Mouse (Mus musculus) leukemia stem cell, adult 10-12 weeks (primary cell): ENCODE results near the gene Tspyl3. TPM values are rescaled to one million over a fixed set of nuclear protein-coding genes. Genes with fewer than 3 reads are reported as not detected.

ENCODE experiments used
- polyA plus RNA-seq: library from polyadenylated mRNA; stranded (reverse); fragments of >175 nt; gene quantifications from 2 replicates; pipeline ENCODE4 v1.2.3, GENCODE M21; 2012; ENCODE audit warnings: low replicate concordance

Gene Tspyl3
- polyA plus RNA-seq = 4.2 and 6.9 TPM in 2 replicates

DNA sequence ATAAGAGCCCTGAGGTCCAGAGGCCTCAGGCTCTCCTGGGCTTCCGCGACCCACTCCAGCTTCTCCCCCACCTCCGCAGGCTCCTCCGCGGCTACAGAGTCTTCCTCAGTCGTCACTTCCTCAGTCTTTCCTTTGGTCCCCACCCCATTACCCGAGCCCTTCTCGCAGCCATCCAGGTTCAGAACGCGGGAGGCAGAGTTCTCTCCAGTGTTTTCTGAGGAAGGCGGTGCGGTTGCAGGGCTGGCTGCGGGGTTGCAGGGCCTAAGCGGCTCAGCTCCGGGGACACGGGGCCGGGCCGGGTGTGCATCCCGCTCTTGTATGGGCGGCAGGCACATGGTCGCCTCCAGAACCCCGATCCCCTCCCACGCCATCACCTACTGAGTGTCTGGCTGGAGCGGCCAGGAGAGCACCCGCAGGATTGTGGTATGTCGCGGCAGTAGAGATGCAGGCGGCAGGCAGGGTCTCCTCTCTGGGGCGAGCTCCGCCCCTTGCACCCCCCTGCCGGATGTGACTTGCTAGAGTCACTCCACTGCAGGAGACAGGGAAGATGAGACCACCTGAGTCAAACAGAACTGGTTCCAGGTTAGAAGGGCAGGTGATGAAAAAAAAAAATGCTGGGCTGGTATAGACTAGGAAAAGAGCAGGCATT lies at the start of gene Tspyl3:
Gene Tspyl3, minus strand, starts transcription at position 496 of the 649 bp plus-strand sequence.

DNA sequence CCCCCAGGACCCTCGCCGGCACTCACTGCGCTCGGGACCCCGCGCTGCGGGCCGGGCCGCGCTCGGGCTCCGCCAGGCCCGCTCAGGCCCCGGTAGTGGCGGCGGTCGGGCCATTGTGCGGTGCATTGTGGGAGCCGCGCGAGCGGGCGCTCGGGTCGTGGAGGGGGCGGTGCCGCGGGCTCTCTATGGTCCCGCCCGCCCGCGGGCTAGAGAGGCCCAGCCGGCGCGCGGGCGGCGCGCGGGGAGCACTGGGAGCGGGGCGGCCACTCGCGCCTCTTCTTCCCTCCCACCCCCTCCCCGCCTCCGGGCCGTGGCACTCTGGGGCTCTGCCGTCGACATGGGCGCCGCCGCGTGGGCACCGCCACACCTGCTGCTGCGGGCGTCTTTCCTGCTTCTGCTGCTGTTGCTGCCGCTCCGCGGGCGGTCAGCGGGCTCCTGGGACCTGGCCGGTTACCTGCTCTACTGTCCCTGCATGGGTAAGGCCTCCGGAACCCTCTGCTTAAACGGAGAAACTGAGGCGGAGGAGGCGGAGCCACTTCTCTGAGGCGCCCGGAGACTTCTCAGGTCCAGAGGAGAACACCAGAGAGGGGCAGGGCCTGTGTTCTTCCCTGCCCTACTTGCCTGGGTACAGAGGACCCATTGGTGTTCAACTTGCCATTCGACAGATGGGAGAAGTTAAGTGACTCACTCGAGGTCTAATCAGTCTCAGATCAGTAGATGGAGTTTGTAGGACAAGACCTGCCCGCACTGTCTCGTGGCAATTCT lies 16.2 kb upstream of the Tspyl3 start, which contains the start of the genes Plagl2 and Pofut1:
Gene Plagl2, minus strand, starts transcription at position 177 of the 765 bp plus-strand sequence.
Gene Pofut1, plus strand, starts transcription at position 284 of the 765 bp plus-strand sequence.

Other genes starting within 250 kb of the Tspyl3 start
- gene Pdrg1, start 210.0 kb downstream of the Tspyl3 start, polyA plus RNA-seq = 11.0 and 20.0 TPM in 2 replicates
- gene Xkr7, start 193.6 kb downstream of the Tspyl3 start, polyA plus RNA-seq = not detected in 2 replicates
- 0.18 and 1.3 TPM in 2 replicates for gene Ccm2l, start 159.5 kb downstream of the Tspyl3 start, polyA plus RNA-seq
- 7.5 and 16.0 TPM in 2 replicates for gene Hck, start 117.0 kb downstream of the Tspyl3 start, polyA plus RNA-seq
- 6.1 and 52.3 TPM in 2 replicates for gene Tm9sf4, start 64.1 kb downstream of the Tspyl3 start, polyA plus RNA-seq
- 8.3 and 38.1 TPM in 2 replicates for gene Plagl2, start 16.0 kb upstream of the Tspyl3 start, polyA plus RNA-seq
- 9.3 and 13.1 TPM in 2 replicates for gene Pofut1, start 16.1 kb upstream of the Tspyl3 start, polyA plus RNA-seq
- 0.80 and 2.3 TPM in 2 replicates for gene Kif3b, start 66.0 kb upstream of the Tspyl3 start, polyA plus RNA-seq
- gene Asxl1, start 120.4 kb upstream of the Tspyl3 start, polyA plus RNA-seq = 11.2 and 15.8 TPM in 2 replicates